Mouse (Mus musculus) mouse trophoblast stem cell (cell line): ENCODE measurements around the gene Taf3.

Experiments used
- in situ Hi-C, 2 experiments: fragments of 300-500 bp; cut with MseI, MboI; formaldehyde crosslinking; loops; 2 replicates in 1 of 2; 3 replicates in 1 of 2; pipeline ENCODE4 v1.15.1; 2025

Taf3 gene

DNA sequence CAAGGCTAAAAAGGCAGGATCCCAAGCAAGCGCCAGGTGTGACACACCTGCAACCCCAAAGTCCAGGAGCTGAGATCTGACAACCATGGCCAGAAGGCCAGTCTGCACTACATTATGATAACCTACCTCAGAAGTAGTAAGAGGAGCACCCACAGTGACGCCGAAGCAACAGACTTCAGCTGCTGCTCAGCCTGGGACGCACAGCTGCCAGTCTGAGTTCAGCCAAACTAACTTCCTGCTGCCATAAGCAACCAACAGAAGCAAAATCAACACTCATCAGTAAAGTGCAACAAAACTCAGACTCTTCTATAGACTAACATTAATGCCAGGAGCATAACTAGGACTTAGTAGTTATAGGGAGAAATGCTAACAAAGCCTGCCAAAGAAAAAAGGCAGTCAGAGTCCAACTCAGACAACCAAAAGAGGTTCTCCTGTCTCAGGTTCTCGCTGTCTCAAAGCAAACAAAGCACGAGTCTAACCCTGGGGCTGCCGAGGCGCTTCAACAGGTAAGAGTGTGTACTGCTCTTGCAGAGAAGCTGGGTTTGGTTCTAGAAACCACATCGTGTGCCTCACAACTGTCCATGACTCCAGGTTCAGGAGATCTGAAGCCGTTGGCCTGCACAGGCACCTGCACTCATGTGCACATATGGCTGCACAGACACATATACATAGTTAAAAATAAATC is 33.3 kb downstream of the Taf3 start:
- in situ Hi-C loops: loop anchor here in 1 of 2 experiments (25.0 kb wide), 1 partner anchor 1328 kb away; no protein-coding TSS in a partner anchor

DNA sequence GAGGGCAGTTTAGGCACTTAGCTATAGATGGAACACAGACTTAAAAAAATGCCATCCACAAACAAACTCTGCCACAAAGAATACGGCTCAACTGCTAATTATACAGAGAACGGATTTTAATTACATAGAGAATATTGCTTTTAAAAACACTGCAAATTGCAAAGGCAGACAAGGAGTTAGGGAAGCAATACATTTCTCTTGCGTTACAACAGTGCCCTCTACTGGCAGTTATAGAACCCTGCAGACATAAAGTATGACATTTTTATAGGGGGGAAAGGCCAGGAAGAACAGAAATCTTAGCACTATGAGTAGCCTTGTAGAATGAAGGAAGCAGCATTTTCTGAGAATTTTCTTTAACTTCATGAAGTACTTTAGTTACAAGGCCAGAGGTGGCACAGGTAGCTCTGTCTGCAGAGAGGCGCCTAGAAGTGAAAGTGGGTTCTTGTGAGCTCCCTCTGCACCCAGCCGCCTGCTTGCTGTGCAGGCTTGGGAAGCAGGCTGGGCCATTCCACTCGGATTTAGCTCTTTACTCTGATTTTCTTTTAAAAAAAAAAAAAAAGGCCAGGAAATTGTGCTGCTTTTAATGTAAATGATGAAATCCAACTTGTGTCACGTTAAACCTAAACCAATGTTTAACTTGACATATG is 38.0 kb downstream of the Taf3 start:
- in situ Hi-C loops: loop anchor here in 1 of 2 experiments (25.0 kb wide), 1 partner anchor 1323 kb away; no protein-coding TSS in a partner anchor

GRCm38 (mm10) chr2:10009671-10010254 is 38.6 kb downstream of the Taf3 start:
- in situ Hi-C loops: loop anchor here in 1 of 2 experiments (25.0 kb wide), 1 partner anchor 1322 kb away; no protein-coding TSS in a partner anchor

GRCm38 (mm10) chr2:10008593-10008992 is 39.8 kb downstream of the Taf3 start:
- in situ Hi-C loops: loop anchor here in 1 of 2 experiments (25.0 kb wide), 1 partner anchor 1321 kb away; no protein-coding TSS in a partner anchor

DNA sequence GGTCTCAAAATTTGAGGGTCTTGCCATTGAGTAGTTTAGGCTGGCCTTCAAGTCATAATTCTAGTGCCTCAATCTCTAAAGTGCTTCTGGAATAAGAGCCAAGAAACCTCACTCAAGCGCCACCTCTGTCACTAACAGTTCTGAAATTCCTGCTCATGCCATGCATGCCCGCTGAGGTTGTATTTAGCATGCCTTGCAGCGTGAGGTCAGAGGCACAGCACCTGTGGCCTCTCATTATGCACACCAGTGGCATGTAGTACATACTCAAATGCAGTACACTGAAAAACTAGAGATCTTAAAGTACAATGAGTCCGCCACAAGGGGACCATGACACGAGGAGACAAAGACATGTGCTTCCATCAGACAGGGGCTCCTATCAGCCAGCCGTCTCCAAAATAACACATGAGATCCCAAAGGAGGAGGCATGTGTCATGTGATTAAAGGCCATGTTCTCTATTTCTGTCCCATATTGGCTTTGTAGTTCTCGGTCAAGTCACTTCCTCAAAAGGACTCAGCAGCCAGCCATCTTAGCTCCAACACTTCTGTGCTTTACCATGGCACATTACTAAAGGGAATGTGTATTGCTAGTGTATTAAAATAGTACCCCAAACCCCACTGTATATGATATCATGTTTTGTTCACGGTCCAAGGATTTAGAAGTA is 43.3 kb downstream of the Taf3 start:
- in situ Hi-C loops: loop anchor here in 1 of 2 experiments (25.0 kb wide), 1 partner anchor 1318 kb away; no protein-coding TSS in a partner anchor

GRCm38 (mm10) chr2:10003358-10003757 is 45.0 kb downstream of the Taf3 start:
- in situ Hi-C loops: loop anchor here in 1 of 2 experiments (25.0 kb wide), 1 partner anchor 1316 kb away; no protein-coding TSS in a partner anchor

- in situ Hi-C loops: loop anchor here in 1 of 2 experiments (25.0 kb wide), 1 partner anchor 1314 kb away; no protein-coding TSS in a partner anchor
Measured at GRCm38 (mm10) chr2:10001591-10001990, 46.8 kb downstream of the Taf3 start.

DNA sequence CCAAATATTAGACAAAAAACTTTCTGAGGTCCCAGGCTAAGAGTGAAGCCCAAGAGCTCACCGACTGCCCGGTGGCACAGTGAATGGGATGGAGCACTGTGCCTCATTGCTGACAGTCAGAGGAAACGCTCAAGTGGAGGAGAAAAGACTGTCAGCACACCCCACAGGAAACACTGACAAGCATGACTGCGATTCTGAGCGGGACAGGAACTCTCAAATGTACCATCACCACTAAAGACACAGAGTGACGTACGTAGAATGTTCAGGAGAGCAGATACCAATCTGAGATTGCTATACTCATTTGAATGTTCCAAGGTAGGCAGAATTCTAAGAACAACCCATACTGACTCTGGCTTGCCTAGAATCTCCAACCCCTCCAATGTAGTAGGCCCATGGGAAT is 50.9 kb downstream of the Taf3 start:
- in situ Hi-C loops: no loop called here

GRCm38 (mm10) chr2:9996111-9996510 is 52.3 kb downstream of the Taf3 start:
- in situ Hi-C loops: no loop called here

GRCm38 (mm10) chr2:9990690-9991229 is 57.6 kb downstream of the Taf3 start:
- in situ Hi-C loops: no loop called here

DNA sequence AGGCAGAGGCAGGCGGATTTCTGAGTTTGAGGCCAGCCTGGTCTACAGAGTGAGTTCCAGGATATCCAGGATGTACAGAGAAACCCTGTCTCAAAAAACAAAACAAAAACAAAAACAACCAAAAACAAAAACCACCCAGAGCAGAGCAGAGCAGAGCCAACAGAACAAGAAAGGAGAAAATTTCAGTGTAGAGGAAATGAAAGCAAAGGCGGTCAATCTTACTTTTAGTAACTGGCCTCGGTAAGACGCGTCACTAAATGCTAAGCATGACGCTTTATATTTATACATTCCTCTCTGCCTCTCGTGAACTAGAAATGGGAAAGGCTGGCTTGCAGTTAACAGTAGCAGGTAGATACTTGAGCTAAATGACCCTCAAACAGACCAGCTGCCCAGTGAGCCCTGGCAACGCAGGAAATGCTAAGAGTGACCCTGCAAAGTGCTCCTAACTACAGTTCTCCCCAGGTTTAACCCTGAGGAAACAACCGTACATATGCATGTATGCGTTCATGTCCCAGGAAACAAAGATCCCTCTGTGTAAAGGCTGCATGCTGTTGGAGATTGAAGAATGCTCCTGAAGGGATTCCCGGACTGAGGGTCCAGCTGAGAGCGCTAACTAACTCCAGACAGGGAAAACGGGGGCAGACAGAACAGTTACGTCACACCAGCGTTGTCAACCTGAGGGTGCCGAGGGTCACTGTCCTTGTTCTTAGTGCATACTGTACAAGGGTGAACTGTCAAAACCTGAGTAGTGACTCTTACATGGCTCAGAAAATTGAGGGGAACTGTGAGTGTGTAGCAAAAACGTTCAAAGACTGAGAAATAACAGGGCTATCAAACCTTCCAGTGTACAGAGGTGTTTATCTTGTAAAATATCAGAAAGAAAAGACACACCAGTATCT is 58.5 kb downstream of the Taf3 start:
- in situ Hi-C loops: no loop called here

DNA sequence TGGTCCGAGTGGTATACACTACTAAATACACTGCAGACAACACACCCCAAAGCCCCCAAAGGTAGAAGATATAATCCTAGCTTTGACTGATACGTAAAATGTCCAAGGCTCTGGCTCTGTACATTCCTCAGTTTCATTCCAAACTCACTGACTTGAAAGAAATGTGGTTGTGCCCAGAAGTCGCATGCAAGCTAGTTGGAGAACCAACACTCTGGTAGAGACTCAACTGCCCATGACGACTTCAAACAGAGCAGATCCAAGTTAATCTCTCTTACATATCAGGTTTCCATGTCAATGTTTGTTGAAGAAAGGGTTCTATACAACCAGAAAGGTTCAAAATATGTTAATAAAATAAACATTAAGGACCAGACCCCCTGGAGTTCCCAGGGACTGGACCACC is 60.1 kb downstream of the Taf3 start:
- in situ Hi-C loops: no loop called here

GRCm38 (mm10) chr2:9985979-9986447 is 62.4 kb downstream of the Taf3 start:
- in situ Hi-C loops: no loop called here

- in situ Hi-C loops: no loop called here
Measured at GRCm38 (mm10) chr2:9982446-9982845, 66.0 kb downstream of the Taf3 start.

DNA sequence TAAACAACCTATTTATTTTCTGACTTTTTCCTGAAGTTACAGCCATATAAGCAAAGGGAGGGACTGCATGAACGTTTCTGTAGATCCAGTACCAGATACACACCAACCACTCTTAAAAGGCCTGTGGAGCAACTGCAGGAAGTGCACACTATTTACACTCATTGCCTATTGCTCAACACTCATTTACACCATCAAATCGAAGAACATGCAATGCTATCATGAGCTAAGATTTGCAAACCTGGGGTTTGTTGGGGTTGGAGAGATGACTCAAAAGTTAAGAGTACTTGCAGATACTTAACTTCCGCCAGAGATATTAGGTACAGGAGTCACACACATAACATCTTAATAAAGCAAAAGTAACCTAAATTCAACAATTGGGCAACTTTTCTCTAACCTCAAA is 76.5 kb downstream of the Taf3 start:
- in situ Hi-C loops: no loop called here

GRCm38 (mm10) chr2:9970579-9970978 is 77.8 kb downstream of the Taf3 start:
- in situ Hi-C loops: no loop called here

DNA sequence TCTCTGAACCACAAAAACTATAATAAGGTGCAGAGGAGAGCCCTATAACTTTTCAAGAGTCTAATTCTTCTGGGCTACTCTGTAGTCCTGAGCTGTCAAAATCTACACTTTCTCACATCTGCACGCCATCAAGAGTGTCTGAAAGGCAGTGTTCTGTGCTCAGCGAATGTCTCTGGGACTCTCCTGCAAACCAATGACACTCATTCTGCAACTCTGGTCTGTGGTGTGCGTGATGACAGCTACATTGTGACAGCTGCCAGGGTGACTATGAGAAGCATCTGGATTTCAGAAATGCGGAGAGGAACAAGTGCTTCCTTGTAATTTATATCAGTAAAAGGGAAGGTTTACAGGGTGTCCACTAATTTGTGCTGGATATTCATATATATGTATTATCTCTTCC is 78.2 kb downstream of the Taf3 start:
- in situ Hi-C loops: no loop called here

DNA sequence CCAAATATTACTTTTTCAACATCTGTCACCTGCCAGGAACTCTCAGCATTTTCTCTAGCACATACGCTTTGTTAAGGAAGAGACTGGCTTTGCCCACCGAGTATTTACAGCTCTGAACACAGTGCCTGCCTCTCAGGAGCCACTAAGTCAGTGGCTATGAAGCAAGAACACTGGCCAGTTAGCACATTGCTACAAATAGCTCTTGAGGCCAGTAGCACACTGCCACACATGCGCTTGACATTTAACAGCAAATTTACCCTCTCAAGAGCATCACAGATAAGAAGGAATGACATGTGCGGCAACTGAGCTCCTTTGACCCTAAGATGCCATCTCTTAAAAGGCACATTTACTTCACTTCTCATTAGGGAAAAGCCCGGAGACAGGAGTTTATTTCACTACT is 78.7 kb downstream of the Taf3 start:
- in situ Hi-C loops: no loop called here

GRCm38 (mm10) chr2:9966634-9967033 is 81.8 kb downstream of the Taf3 start:
- in situ Hi-C loops: no loop called here

- in situ Hi-C loops: no loop called here
Measured at GRCm38 (mm10) chr2:9965608-9966007, 82.8 kb downstream of the Taf3 start.
